Mouse (Mus musculus): Measurements from ENCODE around the gene Rpl3l.

GRCm38 (mm10) chr17:24695326-24696010, 32.2 kb upstream of the Rpl3l start:
- TF ChIP-seq CTCF (conservative IDR thresholded peaks at IDR 0.05; ENCODE audit: low read length) (no peak), NANOG (IDR thresholded peaks at IDR 0.05; ENCODE audit: borderline replicate concordance, low read length) (no peak), POU5F1 (IDR thresholded peaks at IDR 0.05; ENCODE audit: borderline replicate concordance, low read length) (no peak)

Measured in E14TG2a.4 (cell line).